Mouse (Mus musculus): Measurements from ENCODE around the gene Ifna14. TPM values are rescaled to one million over a fixed set of nuclear protein-coding genes. Genes with fewer than 3 reads are reported as not detected.

Gene Ifna14
- total RNA-seq, 4 experiments from 2014 or later: not detected

Other genes with a start within 250 kb of the Ifna14 start
- 1 to 10 TPM; 3.3 to 6.9 (median 5.0) TPM for gene Hacd4, start 132.9 kb downstream of the Ifna14 start, total RNA-seq (2022)
- gene Ifnb1, start 49.0 kb downstream of the Ifna14 start, total RNA-seq (2022): not detected
- gene Ifna15, start 13.6 kb downstream of the Ifna14 start, total RNA-seq (2022): not detected
- not detected for gene Ifna9, start 20.6 kb upstream of the Ifna14 start, total RNA-seq (2022)
- not detected for gene Ifna12, start 31.6 kb upstream of the Ifna14 start, total RNA-seq (2022)
- gene C87499, start 62.6 kb upstream of the Ifna14 start, total RNA-seq (2022): not detected
- gene Ifna13, start 72.7 kb upstream of the Ifna14 start, total RNA-seq (2022): not detected
- not detected for gene Ifna16, start 105.1 kb upstream of the Ifna14 start, total RNA-seq (2022)
- gene Ifna2, start 112.1 kb upstream of the Ifna14 start, total RNA-seq (2022): not detected
- gene Ifnab, start 119.6 kb upstream of the Ifna14 start, total RNA-seq (2022): not detected
- under 1 TPM; 0.67 to 0.92 (median 0.73) TPM for gene Gm26566, start 150.0 kb upstream of the Ifna14 start, total RNA-seq (2022)
- gene Klhl9, start 150.7 kb upstream of the Ifna14 start, total RNA-seq (2022): 100 to 1,000 TPM in 1 of 4 experiments, 10 to 100 TPM in 3; 76.7 to 100 (median 91.0) TPM
- gene Gm13271, start 183.1 kb upstream of the Ifna14 start, total RNA-seq (2022): not detected
- gene Gm13283, start 188.3 kb upstream of the Ifna14 start, total RNA-seq (2022): not detected
- gene Gm13290, start 202.0 kb upstream of the Ifna14 start, total RNA-seq (2022): under 1 TPM in 1 of 4 experiments, not detected in 3; 0.46 TPM
- gene Gm13289, start 205.1 kb upstream of the Ifna14 start, total RNA-seq (2022): not detected
- not detected for gene Gm13272, start 208.1 kb upstream of the Ifna14 start, total RNA-seq (2022)
- gene Ifnz, start 210.3 kb upstream of the Ifna14 start, total RNA-seq (2022): under 1 TPM in 1 of 4 experiments, not detected in 3; 0.49 TPM
- gene Gm13276, start 213.9 kb upstream of the Ifna14 start, total RNA-seq (2022): not detected
- not detected for gene Gm13277, start 216.8 kb upstream of the Ifna14 start, total RNA-seq (2022)
- not detected for gene Gm13278, start 219.8 kb upstream of the Ifna14 start, total RNA-seq (2022)
- not detected for gene Gm13275, start 222.7 kb upstream of the Ifna14 start, total RNA-seq (2022)
- not detected for gene Gm13279, start 225.6 kb upstream of the Ifna14 start, total RNA-seq (2022)
- under 1 TPM in 1 of 4 experiments, not detected in 3; 0.24 TPM for gene Gm13285, start 227.9 kb upstream of the Ifna14 start, total RNA-seq (2022)
- gene Gm13287, start 231.5 kb upstream of the Ifna14 start, total RNA-seq (2022): not detected
- not detected for gene Gm13288, start 233.7 kb upstream of the Ifna14 start, total RNA-seq (2022)
- gene Ifna7, start 244.4 kb upstream of the Ifna14 start, total RNA-seq (2022): not detected
- gene Ifna11, start 248.2 kb upstream of the Ifna14 start, total RNA-seq (2022): not detected